Mouse (Mus musculus) cerebellum, adult 11-12 months (tissue): ENCODE results near the gene Elobl.

Source experiments
- DNase-seq: peaks from one replicate; pipeline ENCODE4 v3.0.0; 2022

Gene Elobl

DNA sequence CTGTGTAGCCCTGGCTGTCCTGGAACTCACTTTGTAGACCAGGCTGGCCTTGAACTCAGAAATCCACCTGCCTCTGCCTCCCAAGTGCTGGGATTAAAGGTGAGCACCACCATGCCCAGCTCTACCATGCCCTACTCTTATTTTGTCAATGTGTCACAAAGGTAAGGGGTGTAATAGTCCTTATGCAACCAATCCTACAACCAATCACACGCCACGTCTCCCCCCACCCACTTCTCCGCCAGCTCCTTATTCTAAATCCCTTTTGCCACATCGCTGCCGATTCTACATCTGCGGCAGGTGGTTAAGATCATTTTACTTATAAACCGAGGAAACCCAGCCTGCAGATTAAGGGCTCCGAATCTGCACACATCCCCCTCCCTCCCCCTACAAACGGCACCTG, 33.7 kb downstream of the Elobl start:
- DNase-seq = no peak

DNA sequence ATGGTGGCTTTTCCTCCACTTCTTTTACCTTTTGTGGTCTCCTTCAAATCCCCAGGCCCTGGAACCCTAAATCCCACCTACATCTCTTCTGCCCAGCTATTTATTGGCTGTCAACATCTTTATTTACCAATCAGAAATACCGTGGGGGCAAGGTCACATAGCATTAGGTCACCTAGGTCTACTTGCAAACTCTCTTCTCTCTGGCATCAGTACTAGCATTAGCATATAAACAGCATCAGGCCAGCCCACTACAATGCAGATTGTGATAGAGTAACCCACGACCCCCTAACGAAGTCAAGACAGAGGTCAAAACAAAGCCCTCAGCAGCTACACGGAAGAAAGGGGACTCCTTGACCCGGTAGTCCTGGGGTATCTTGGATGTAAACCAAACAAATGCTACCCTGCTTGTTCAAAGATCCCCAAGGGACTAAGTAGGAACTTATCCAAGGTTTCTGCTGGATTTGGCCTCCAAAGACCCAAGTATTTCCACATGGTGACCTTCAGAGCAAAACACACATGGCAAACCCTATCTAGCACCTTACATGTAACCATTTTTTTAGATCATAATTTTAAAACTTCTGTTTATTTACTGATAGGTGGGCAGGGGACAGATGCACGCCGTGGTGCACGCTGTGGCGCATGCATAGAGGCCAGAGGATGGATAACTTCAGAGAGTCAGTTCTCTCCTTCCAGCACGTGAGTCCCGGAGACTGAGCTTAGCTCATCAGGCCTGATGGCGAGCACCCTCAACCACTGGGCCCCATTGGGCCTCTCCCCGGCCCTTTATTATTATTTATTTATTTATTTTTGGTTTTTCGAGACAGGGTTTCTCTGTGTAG, 34.8 kb downstream of the Elobl start:
- DNase-seq = no peak

DNA sequence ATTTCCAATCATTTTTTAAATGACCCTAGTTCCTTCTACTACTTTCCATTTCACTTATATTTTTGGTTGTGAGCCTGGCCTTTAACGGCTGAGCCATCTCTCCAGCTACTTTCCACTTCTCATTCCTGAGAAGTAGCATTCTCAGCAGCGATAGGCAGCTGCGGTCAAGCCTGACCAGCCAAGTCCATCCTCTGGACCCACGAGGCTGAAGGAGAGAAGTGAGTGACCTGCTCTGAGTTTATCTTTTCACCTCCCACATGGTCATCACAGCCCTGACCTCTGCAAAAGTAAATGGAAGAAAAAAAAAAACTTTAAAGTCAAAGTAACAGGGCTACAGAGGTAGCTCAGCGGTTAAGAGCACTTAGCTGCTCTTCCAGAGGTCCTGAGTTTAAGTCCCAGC, 40.2 kb downstream of the Elobl start:
- DNase-seq = no peak
